Mouse (Mus musculus): ENCODE results near the gene Gm20388. TPM values are rescaled to one million over a fixed set of nuclear protein-coding genes. Genes with fewer than 3 reads are reported as not detected.

Gene Gm20388
- polyA plus RNA-seq, 1 experiment from 2014 or later: 7.4 TPM

GRCm38 (mm10) chr8:121229550-121229949 lies 1318.9 kb downstream of the Gm20388 start:
- no peaks in the 10 kb centered on the region for H3K9me3 ChIP-seq (replicated peaks; ENCODE audit: control insufficient read depth, low read length)
- no peak for ATAC-seq (ENCODE audit: insufficient read depth, low FRiP score)
- 34% methylated on average over 7 of the region's 7 CpGs for WGBS

GRCm38 (mm10) chr8:121233196-121233595 lies 1322.6 kb downstream of the Gm20388 start:
- WGBS: 38% methylated on average over 4 of the region's 4 CpGs
- H3K36me3 ChIP-seq (ENCODE audit: control insufficient read depth, insufficient read depth, low read length): no peaks in the 10 kb centered on the region
- H3K9ac ChIP-seq (ENCODE audit: low read length): no peak overlapping the region
- H3K4me3 ChIP-seq (replicated peaks; ENCODE audit: low read length): no peak overlapping the region
- no peak overlapping the region for H3K27ac ChIP-seq (ENCODE audit: low read length)
- no peaks in the 10 kb centered on the region for H3K4me1 ChIP-seq (ENCODE audit: control insufficient read depth, insufficient read depth, low read length)
- H3K9me3 ChIP-seq (replicated peaks; ENCODE audit: control insufficient read depth, low read length): no peaks in the 10 kb centered on the region
- no peak for ATAC-seq (ENCODE audit: insufficient read depth, low FRiP score)
- H3K4me2 ChIP-seq (ENCODE audit: low read depth, low read length): no peak overlapping the region
- H3K27me3 ChIP-seq (ENCODE audit: control insufficient read depth, insufficient read depth, low read length): no peaks in the 10 kb centered on the region

More at GRCm38 (mm10) chr8:121229550-121229949, 1318.9 kb downstream of the Gm20388 start:
- Histone ChIP-seq H3K27me3 (ENCODE audit: control insufficient read depth, insufficient read depth, low read length) (no peaks in the 10 kb centered on the region), H3K36me3 (ENCODE audit: control insufficient read depth, insufficient read depth, low read length) (no peaks in the 10 kb centered on the region), H3K4me2 (ENCODE audit: low read depth, low read length) (no peak overlapping the region), H3K4me3 (replicated peaks; ENCODE audit: low read length) (no peak overlapping the region), H3K9ac (ENCODE audit: low read length) (no peak overlapping the region), H3K4me1 (ENCODE audit: control insufficient read depth, insufficient read depth, low read length) (no peaks in the 10 kb centered on the region), H3K27ac (ENCODE audit: low read length) (no peak overlapping the region)

GRCm38 (mm10) chr8:121234915-121235314 lies 1324.3 kb downstream of the Gm20388 start:
- Histone ChIP-seq H3K9me3 (replicated peaks; ENCODE audit: control insufficient read depth, low read length) (no peaks in the 10 kb centered on the region), H3K4me1 (ENCODE audit: control insufficient read depth, insufficient read depth, low read length) (no peaks in the 10 kb centered on the region), H3K27me3 (ENCODE audit: control insufficient read depth, insufficient read depth, low read length) (no peaks in the 10 kb centered on the region), H3K36me3 (ENCODE audit: control insufficient read depth, insufficient read depth, low read length) (no peaks in the 10 kb centered on the region), H3K9ac (ENCODE audit: low read length) (no peak overlapping the region), H3K4me3 (replicated peaks; ENCODE audit: low read length) (no peak overlapping the region), H3K27ac (ENCODE audit: low read length) (no peak overlapping the region), H3K4me2 (ENCODE audit: low read depth, low read length) (no peak overlapping the region)
- 70% methylated on average over 7 of the region's 7 CpGs for WGBS
- ATAC-seq (ENCODE audit: insufficient read depth, low FRiP score): no peak

- no peak overlapping the region for H3K27ac ChIP-seq (ENCODE audit: low read length)
- WGBS: 76% methylated on average over 6 of the region's 6 CpGs
- H3K36me3 ChIP-seq (ENCODE audit: control insufficient read depth, insufficient read depth, low read length): no peaks in the 10 kb centered on the region
- ATAC-seq (ENCODE audit: insufficient read depth, low FRiP score): no peak
- H3K9me3 ChIP-seq (replicated peaks; ENCODE audit: control insufficient read depth, low read length): no peaks in the 10 kb centered on the region
- no peak overlapping the region for H3K9ac ChIP-seq (ENCODE audit: low read length)
- no peak overlapping the region for H3K4me3 ChIP-seq (replicated peaks; ENCODE audit: low read length)
- no peak overlapping the region for H3K4me2 ChIP-seq (ENCODE audit: low read depth, low read length)
- no peaks in the 10 kb centered on the region for H3K27me3 ChIP-seq (ENCODE audit: control insufficient read depth, insufficient read depth, low read length)
- peaks cover 16% of the 10 kb centered on the region for H3K4me1 ChIP-seq (ENCODE audit: control insufficient read depth, insufficient read depth, low read length)
These were observed 1329.0 kb downstream of the Gm20388 start for GRCm38 (mm10) chr8:121239640-121240039.

- Histone ChIP-seq H3K9ac (ENCODE audit: low read length) (peak overlapping the region; percentile 58), H3K9me3 (replicated peaks; ENCODE audit: control insufficient read depth, low read length) (no peaks in the 10 kb centered on the region), H3K4me3 (replicated peaks; ENCODE audit: low read length) (no peak overlapping the region), H3K36me3 (ENCODE audit: control insufficient read depth, insufficient read depth, low read length) (no peaks in the 10 kb centered on the region), H3K4me1 (ENCODE audit: control insufficient read depth, insufficient read depth, low read length) (peaks cover 16% of the 10 kb centered on the region), H3K27ac (ENCODE audit: low read length) (peak overlapping the region; percentile 77), H3K4me2 (ENCODE audit: low read depth, low read length) (peak overlapping the region; percentile 27; the same call in 1 of the 2 replicates), H3K27me3 (ENCODE audit: control insufficient read depth, insufficient read depth, low read length) (no peaks in the 10 kb centered on the region)
- WGBS: 14% methylated on average over 14 of the region's 14 CpGs
- ATAC-seq (ENCODE audit: insufficient read depth, low FRiP score): peak; percentile 88
These were observed 1331.3 kb downstream of the Gm20388 start for GRCm38 (mm10) chr8:121241761-121242552.

GRCm38 (mm10) chr8:121242671-121243070 lies 1332.0 kb downstream of the Gm20388 start:
- H3K9me3 ChIP-seq (replicated peaks; ENCODE audit: control insufficient read depth, low read length): no peaks in the 10 kb centered on the region
- H3K4me1 ChIP-seq (ENCODE audit: control insufficient read depth, insufficient read depth, low read length): peaks cover 16% of the 10 kb centered on the region
- WGBS: 25% methylated on average over 13 of the region's 13 CpGs
- no peaks in the 10 kb centered on the region for H3K36me3 ChIP-seq (ENCODE audit: control insufficient read depth, insufficient read depth, low read length)
- peak overlapping the region; percentile 58; the same call in 1 of the 2 replicates for H3K9ac ChIP-seq (ENCODE audit: low read length)
- H3K27me3 ChIP-seq (ENCODE audit: control insufficient read depth, insufficient read depth, low read length): no peaks in the 10 kb centered on the region
- no peak overlapping the region for H3K4me2 ChIP-seq (ENCODE audit: low read depth, low read length)
- no peak overlapping the region for H3K27ac ChIP-seq (ENCODE audit: low read length)
- no peak for ATAC-seq (ENCODE audit: insufficient read depth, low FRiP score)
- H3K4me3 ChIP-seq (replicated peaks; ENCODE audit: low read length): no peak overlapping the region

- H3K9ac ChIP-seq (ENCODE audit: low read length): no peak overlapping the region
- no peaks in the 10 kb centered on the region for H3K36me3 ChIP-seq (ENCODE audit: control insufficient read depth, insufficient read depth, low read length)
- WGBS: 62% methylated on average over 7 of the region's 7 CpGs
- H3K4me2 ChIP-seq (ENCODE audit: low read depth, low read length): no peak overlapping the region
- peak; percentile 33; the same call in 1 of the 2 replicates for ATAC-seq (ENCODE audit: insufficient read depth, low FRiP score)
- no peaks in the 10 kb centered on the region for H3K4me1 ChIP-seq (ENCODE audit: control insufficient read depth, insufficient read depth, low read length)
- H3K4me3 ChIP-seq (replicated peaks; ENCODE audit: low read length): no peak overlapping the region
- H3K27ac ChIP-seq (ENCODE audit: low read length): no peak overlapping the region
- H3K27me3 ChIP-seq (ENCODE audit: control insufficient read depth, insufficient read depth, low read length): no peaks in the 10 kb centered on the region
- H3K9me3 ChIP-seq (replicated peaks; ENCODE audit: control insufficient read depth, low read length): no peaks in the 10 kb centered on the region
These were observed 1338.2 kb downstream of the Gm20388 start for GRCm38 (mm10) chr8:121248823-121249222.

GRCm38 (mm10) chr8:121249433-121249832 lies 1338.8 kb downstream of the Gm20388 start:
- 100% methylated on average over 1 of the region's 1 CpGs for WGBS
- Histone ChIP-seq H3K4me3 (replicated peaks; ENCODE audit: low read length) (no peak overlapping the region), H3K9me3 (replicated peaks; ENCODE audit: control insufficient read depth, low read length) (no peaks in the 10 kb centered on the region), H3K4me1 (ENCODE audit: control insufficient read depth, insufficient read depth, low read length) (no peaks in the 10 kb centered on the region), H3K27me3 (ENCODE audit: control insufficient read depth, insufficient read depth, low read length) (no peaks in the 10 kb centered on the region), H3K36me3 (ENCODE audit: control insufficient read depth, insufficient read depth, low read length) (no peaks in the 10 kb centered on the region), H3K4me2 (ENCODE audit: low read depth, low read length) (no peak overlapping the region), H3K27ac (ENCODE audit: low read length) (no peak overlapping the region), H3K9ac (ENCODE audit: low read length) (no peak overlapping the region)
- ATAC-seq (ENCODE audit: insufficient read depth, low FRiP score): no peak

GRCm38 (mm10) chr8:121251089-121251488 lies 1340.4 kb downstream of the Gm20388 start:
- H3K4me2 ChIP-seq (ENCODE audit: low read depth, low read length): no peak overlapping the region
- no peaks in the 10 kb centered on the region for H3K4me1 ChIP-seq (ENCODE audit: control insufficient read depth, insufficient read depth, low read length)
- H3K9ac ChIP-seq (ENCODE audit: low read length): no peak overlapping the region
- H3K27me3 ChIP-seq (ENCODE audit: control insufficient read depth, insufficient read depth, low read length): no peaks in the 10 kb centered on the region
- no peak for ATAC-seq (ENCODE audit: insufficient read depth, low FRiP score)
- H3K4me3 ChIP-seq (replicated peaks; ENCODE audit: low read length): no peak overlapping the region
- H3K9me3 ChIP-seq (replicated peaks; ENCODE audit: control insufficient read depth, low read length): no peaks in the 10 kb centered on the region
- no peaks in the 10 kb centered on the region for H3K36me3 ChIP-seq (ENCODE audit: control insufficient read depth, insufficient read depth, low read length)
- 45% methylated on average over 11 of the region's 11 CpGs for WGBS
- H3K27ac ChIP-seq (ENCODE audit: low read length): no peak overlapping the region
